Mouse (Mus musculus) lung, postnatal 4 days (tissue): Measurements from ENCODE around the gene Olfr935.

ENCODE experiments used
- DNase-seq, 2 experiments: peaks; one replicate each; pipeline ENCODE4 v3.0.0; 2021

The Olfr935 gene

DNA sequence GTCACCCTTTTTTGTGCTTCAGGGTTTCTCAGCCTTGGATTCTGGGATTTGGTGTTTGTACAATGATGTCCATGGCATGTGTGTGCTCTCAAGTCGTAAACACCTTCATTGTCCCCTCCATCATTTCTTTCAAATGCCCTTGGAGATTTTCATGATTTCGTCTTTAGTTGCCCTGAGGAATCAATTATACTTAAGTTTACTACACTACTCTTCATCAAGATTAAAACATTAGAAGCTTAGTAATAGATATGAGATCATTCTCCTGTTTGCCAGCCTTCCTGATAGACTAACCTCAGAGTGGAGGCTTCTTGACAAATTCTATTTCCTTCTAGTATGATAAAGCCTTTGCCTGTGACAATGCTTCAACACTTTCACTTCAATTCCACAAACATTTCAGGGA is at the start of gene Olfr935:
TSS of gene Olfr935 (minus strand) at position 101 of the 400 bp plus-strand sequence.
- DNase-seq: no peak

DNA sequence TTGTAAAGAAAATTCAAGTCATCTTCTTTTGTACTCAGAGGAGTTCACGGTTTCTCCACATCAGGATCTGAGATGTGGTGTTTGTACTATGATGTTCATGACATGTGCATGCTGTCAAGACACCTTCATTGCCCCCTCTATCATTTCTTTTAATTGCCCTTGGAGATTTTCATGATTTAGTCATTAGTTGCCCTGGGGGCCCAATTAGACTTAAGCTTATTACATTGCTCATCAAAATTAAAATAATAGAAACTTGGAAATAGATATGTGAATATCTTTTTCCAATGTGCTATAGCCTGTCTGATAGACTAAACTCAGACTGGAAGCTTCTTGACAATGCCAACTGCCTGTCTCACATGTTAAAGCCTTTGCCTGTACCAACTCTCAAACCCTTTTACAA is 23.8 kb upstream of the Olfr935 start, which contains the start of gene Olfr146:
TSS of gene Olfr146 (minus strand) at position 101 of the 400 bp plus-strand sequence.
- DNase-seq: no peak

DNA sequence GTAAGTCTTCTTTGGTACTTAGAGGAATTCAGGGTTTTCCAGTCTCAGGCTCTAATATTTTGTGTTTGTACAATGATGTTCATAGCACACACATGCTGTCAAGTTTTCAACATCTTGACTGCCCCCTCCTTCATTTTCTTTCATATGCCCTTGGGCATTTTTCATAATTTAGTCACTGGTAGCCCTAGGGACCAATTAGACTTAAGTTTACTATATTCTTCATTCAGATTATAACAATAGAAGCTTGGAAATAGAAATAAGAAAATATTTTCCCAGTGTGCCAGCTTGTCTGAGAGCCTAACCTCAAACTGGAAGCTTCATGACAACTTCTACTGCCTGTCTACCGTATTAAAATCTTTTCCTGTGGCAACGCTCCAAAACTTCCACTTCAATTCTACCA is 11.3 kb downstream of the Olfr935 start, which contains the start of gene Olfr934:
TSS of gene Olfr934 (minus strand) at position 101 of the 400 bp plus-strand sequence.
- no peak for DNase-seq

DNA sequence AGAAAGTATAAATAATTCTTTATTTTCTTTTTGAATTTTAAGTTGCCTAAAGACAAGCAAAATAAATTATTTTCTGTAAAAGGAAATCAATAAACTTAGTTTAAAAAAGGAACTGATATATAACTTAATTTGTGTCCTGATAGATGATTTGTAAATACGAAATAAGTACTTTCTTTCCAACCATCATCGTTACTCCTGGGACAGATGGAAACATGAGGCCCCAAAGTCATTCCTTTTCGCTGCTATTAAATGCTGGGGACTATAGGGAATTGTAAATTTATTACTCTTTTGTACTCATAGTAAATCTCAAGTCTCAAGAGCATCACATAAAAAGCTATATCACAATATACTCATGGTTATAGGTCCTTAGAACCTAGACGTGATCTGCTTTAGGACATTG is 27.5 kb downstream of the Olfr935 start, which contains the start of gene Olfr933:
TSS of gene Olfr933 (plus strand) at position 301 of the 400 bp plus-strand sequence.
- DNase-seq: no peak

- DNase-seq: no peak
These were observed 45.4 kb downstream of the Olfr935 start for GRCm38 (mm10) chr9:38954124-38954416.

GRCm38 (mm10) chr9:38953401-38954123 is 45.9 kb downstream of the Olfr935 start:
- no peak for DNase-seq
